Mouse (Mus musculus): ENCODE data around the gene Gbp2b. TPM values are rescaled to one million over a fixed set of nuclear protein-coding genes. Genes with fewer than 3 reads are reported as not detected.
"Not testable (repeated sequence)": the region's sequence is repeated elsewhere in the genome, so short reads cannot be mapped to it uniquely, and the experiment has no call there.

Gbp2b gene
- total RNA-seq, 2 experiments from 2014 or later = 0.08 TPM; not detected in 1

DNA sequence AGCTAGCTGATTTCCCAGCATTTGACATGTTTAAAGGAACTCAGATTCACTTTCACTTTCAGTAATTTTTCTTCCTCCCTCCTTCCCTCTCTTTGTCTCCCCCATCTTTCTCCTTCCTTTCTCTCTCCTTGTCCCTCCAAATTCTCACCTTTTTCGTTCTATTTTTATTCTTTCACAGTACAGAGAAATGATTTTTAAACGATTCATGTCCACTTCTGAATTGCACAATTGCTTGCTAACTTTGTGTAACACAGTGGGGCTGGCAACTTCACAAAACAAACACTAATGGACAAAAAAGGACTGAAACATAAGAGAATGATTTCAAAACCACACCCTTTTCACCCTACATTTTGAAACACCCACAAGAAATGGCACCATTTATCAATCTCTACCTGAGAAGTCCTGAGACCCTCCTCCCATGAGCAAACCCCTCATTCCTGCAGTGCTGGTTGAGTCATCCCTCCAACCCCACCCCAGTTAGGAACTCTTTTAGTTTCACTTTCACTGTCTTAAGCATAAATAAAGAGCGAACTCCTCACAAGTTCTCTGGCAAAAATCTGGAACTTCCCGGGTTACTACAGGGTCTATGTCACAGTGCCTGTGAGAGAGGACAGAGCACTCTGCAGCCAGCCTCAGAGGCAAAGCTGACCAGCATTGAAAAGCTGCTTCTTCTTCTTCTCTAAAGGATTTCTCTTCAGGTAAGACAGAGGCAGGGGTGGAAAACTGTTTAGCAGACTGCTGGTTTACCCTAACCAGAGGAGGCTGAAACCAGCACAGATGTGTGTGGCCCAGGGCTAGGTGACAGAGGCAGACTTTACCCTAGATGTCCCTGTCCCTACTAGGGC is 25.7 kb downstream of the Gbp2b start, which contains the start of gene Gbp2:
TSS of gene Gbp2 (plus strand) at position 492 of the 845 bp plus-strand sequence.
- peak in 1 of 2 experiments; percentile 8 for DNase-seq (ENCODE audit: low spot score in 2 of 2)

DNA sequence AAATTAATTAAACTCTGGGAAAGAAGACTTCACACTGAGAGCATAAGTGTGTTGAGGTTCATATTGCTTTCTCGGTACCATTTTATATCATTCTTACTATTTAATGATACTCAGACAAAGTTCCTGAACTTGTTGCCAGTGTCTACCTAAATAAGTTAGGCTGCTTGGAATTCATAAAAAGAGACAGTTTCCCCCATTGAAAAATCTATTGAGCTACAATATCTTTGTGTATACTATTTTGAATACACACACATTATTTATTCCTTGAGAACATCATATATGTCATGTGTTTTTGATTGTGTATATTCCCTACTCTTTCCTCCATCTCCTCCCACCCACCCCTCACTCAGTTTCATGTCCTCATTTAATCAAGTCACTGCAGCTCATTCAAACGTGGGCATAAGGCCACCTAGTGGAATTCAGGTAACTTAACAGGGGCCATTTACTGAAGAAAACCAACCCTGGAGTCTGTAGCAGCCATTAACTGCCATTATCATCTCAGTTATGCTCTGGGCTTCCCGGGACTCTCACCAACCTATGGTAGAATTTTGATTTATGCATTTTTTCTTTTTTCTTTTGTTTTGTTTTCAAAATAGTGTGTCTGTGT is 26.4 kb downstream of the Gbp2b start:
- no peak for DNase-seq (ENCODE audit: low spot score in 2 of 2)

DNA sequence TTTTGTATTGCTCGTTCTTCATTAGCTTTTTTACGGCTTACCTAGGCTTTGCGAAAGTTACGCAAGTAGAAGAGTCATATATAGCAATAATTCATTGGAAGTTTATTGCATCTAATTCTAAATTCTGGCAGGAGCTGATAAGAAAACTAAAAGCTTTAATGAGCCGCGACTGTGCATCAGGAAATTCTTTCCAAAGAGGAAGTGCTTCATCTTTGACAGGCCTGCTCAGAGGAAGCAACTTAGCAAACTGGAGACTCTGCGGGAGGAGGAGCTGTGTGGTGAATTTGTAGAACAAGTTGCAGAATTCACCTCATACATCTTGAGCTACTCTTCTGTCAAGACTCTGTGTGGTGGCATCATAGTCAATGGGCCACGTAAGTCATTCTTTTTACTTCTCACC is 35.7 kb downstream of the Gbp2b start:
- no peak for DNase-seq (ENCODE audit: low spot score in 2 of 2)

DNA sequence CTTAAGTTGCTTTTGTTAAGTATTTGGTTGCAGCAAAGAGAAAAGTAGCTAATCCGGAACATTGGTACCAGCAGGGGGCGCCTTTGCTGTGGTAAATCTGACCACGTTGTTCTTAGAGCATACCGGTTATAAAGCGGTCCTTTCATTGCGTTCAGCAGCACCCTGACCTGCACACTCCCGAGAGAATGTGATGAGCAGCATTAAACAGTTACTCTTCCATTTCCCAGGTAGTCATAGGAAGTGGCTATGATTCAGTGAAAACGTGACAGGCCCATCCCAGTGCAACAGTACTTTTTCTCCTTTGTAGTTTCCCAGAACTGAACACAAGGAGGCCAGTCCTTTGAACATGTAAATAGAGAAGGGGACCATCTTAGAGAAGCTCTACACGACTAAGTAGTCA is 45.6 kb downstream of the Gbp2b start:
- DNase-seq (ENCODE audit: low spot score in 2 of 2) = peak; percentile 31 to 65

DNA sequence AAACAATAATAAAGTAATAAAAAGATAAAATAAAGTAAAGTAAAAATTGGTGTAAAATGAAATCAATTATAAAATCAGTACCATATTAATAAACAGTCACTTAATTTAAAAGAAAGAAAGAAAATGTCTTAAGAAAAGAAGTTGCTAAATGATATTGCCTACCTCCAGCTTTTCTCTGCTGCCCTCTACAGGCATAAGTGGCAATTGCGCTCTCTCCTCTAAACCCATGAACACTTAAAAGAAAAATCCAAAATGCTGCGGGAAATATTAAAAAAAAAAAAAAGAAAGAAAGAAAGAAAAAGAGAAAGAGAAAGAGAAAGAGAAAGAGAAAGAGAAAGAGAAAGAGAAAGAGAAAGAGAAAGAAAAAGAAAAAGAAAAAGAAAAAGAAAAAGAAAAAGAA is 51.3 kb downstream of the Gbp2b start:
- peak in 1 of 2 experiments; percentile 51 for DNase-seq (ENCODE audit: low spot score in 2 of 2)

DNA sequence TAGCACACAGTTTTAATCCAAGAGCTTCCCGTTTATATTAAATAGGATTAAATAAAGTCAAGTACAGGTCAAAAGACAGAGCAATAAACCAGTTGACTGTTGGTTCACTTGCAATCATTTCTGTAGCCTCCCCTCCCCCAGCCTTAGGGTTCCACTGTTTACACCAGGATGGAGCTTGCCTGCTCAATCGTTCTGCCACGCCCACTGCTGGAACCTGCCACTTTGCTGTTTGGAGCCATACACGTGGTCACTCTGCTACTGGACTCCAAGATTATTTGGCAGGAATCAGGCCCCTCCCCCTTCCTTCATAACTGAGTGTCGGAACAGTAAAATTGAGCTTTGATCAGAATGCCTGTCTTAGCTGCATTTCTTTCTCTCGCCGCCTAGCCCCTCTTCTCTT is 53.2 kb downstream of the Gbp2b start:
- DNase-seq (ENCODE audit: low spot score in 2 of 2) = not testable (repeated sequence)

DNA sequence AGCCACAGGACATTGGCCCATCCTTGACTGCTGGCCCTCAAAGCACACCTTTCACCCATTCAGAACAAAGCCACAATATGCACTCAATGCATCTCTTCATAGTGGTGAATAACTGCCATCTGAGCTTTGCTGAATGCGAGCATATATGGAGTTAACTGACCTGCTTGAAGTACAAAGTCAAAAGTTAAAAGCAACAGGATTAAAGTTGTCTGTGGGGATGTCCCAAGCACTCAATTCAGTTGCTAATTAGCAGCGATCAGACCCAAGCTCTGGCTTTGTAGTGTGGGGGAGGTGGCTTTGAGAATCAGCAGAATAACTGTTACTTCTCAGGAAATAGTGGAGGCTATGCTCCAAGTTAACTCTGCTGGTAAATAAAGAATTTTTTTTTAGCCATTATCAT is 55.6 kb downstream of the Gbp2b start:
- DNase-seq (ENCODE audit: low spot score in 2 of 2) = no peak

DNA sequence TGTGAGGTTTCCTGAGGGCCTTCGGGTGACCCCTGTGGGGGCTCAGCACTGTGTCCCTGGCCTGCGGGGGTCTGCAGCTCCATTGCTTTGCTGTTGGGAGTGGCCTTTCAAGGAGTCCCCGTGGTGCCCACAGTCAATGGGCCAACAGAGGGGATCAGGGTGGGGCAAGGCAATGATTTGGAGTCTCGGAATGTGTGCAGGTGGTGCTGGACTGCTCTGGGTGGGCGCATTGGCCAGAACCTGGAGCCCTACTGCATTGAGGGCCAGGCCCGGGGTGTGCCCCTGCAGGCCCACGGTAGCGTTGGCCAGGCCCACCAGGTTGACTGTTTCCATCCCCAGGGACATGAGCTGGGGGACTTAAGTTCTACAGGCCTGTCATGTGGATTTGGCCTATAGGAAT is 70.1 kb downstream of the Gbp2b start:
- DNase-seq (ENCODE audit: low spot score in 2 of 2) = no peak

Small RNAs within 50 kb of the gene (microRNA-seq; reads per million reads assigned to microRNA genes)
- not detected for gene Mir6381

Other genes with a start within 250 kb of the Gbp2b start
- gene Pdlim5, start 199.2 kb upstream of the Gbp2b start, total RNA-seq (2021) = 100 to 1,000 TPM; 353 to 367 TPM
- gene Gbp5, start 100.9 kb upstream of the Gbp2b start, total RNA-seq (2021) = 1 to 10 TPM; 3.0 TPM
- gene Gbp7, start 64.5 kb upstream of the Gbp2b start, total RNA-seq (2021) = 1 to 10 TPM; 6.4 to 6.7 TPM
- 1 to 10 TPM; 8.5 to 9.7 TPM for gene Gbp3, start 34.8 kb upstream of the Gbp2b start, total RNA-seq (2021)
- gene Gbp2, start 25.8 kb downstream of the Gbp2b start, total RNA-seq (2021) = 1 to 10 TPM; 3.8 to 4.0 TPM
- gene Kyat3, start 106.2 kb downstream of the Gbp2b start, total RNA-seq (2021) = 1 to 10 TPM; 4.6 to 5.1 TPM
- 10 to 100 TPM; 24.2 to 26.7 TPM for gene Gtf2b, start 170.2 kb downstream of the Gbp2b start, total RNA-seq (2021)

All from gastrocnemius, postnatal 4 days (tissue).